Mouse (Mus musculus) brain, embryonic 14.5 days (tissue): ENCODE data around the gene Hist1h2bj. TPM values are rescaled to one million over a fixed set of nuclear protein-coding genes. Genes with fewer than 3 reads are reported as not detected.

Experiments
- DNase-seq: peaks from one replicate; pipeline ENCODE4 v3.0.0-alpha.2; 2011; ENCODE audit warnings: low read depth
- CTCF ChIP-seq: fragments of 200-500 bp; IDR thresholded peaks from 2 replicates; pipeline ENCODE4 v1.5.1; 2012; ENCODE audit warnings: inconsistent platforms, mild to moderate bottlenecking, moderate library complexity, borderline replicate concordance; ENCODE audit not compliant: insufficient read depth, insufficient read length; ENCODE audit errors: extremely low read depth
- POLR2A ChIP-seq: fragments of 200-500 bp; IDR thresholded peaks from 2 replicates; pipeline ENCODE4 v1.6.1; 2012; ENCODE audit warnings: mild to moderate bottlenecking, inconsistent platforms, borderline replicate concordance; ENCODE audit not compliant: poor library complexity, insufficient read depth, insufficient read length, severe bottlenecking; ENCODE audit errors: extremely low read depth
- polyA plus RNA-seq: library from polyadenylated mRNA; depleted of rRNA; stranded (reverse); fragments of >200 nt; gene quantifications from 2 replicates; pipeline ENCODE4 v1.2.3, GENCODE M21; 2012

Gene Hist1h2bj
- polyA plus RNA-seq, 1 experiment: 20.2 TPM

DNA sequence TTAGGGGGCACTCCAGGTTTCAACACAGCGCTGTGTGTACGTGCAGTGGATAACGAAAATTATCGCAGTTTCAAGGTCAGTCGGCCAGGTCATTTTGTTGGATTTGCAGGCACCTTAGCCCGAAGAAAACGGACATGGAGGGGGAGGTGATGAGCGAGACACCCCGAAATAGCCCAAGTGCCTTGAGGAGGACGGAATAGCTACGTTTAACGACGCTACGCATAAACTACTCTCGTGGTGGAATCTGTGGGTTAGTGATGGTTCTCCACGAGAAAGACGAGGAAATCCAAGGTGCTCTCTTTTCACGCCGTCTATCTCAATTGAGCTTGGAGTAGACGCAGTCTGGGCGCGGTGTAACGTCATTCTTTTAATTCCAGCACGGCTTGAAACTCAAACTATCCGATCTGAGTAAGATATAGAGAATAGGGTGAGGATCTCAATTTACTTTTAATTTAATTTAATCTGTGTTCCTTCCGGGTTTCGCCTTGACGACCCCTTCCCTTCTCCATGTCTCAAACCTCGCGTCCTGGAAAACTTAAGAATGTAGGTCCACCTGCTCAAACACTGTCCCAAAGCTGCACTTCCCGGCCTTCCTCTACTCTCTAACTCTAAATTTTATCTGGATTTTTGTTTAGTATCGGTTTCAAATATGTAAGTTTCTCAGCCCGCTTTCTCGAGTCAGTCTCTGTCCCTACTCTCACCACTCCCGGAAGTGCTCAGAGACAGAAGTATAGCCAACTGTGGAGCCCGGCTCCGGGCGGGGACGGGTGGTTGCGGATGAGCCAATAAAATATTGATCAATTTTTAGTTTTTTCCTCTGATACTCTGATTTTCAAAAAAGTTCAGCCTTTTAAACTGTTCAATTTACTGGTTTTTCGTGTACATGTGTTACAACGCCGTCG, 22.8 kb upstream of the Hist1h2bj start:
- TF ChIP-seq CTCF: no peak
- no peak for TF ChIP-seq POLR2A
- no peak for DNase-seq

DNA sequence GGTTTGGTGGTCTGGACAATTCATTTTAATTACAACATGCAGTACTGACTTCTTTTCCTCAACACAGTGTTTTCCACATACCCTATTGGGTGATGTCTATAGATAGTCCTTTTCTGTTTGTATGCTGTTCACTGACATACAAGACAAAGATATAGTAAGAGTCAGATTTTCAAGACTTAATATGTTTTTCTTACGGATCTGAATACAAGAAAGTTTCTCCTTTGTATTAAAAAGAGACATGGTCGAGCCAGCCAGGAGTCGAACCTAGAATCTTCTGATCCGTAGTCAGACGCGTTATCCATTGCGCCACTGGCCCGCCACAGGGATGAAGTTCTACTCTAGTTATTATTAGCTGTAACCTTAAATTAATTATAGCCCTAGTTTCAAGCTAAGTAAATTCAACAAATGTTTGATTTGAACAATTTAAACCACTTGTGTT, 22.1 kb upstream of the Hist1h2bj start:
- DNase-seq: peak; percentile 72

GRCm38 (mm10) chr13:22021581-22021980, 21.4 kb upstream of the Hist1h2bj start:
- peak; percentile 49 for DNase-seq
- TF ChIP-seq CTCF: no peak
- no peak for TF ChIP-seq POLR2A

More for the DNA sequence above, 22.1 kb upstream of the Hist1h2bj start:
- no peak for TF ChIP-seq CTCF
- TF ChIP-seq POLR2A: no peak

DNA sequence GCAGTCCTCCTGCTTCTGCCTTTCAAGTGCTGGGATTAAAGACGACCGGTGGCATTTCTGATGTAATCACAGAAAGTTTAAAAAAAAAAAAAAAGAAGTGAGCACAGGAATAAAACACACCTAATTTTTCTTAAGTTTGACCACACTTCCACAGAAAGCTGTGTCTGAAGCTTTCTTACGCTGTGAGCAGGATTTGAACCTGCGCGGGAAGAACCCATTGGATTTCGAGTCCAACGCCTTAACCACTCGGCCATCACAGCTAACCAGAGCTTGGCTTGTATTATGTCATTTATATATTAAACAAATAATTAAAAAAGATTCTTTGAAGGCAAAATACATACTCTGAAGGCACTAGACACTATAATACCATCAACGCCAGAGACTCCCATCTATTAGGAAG, 20.8 kb upstream of the Hist1h2bj start:
- no peak for TF ChIP-seq POLR2A
- TF ChIP-seq CTCF: no peak
- DNase-seq: peak; percentile 92

DNA sequence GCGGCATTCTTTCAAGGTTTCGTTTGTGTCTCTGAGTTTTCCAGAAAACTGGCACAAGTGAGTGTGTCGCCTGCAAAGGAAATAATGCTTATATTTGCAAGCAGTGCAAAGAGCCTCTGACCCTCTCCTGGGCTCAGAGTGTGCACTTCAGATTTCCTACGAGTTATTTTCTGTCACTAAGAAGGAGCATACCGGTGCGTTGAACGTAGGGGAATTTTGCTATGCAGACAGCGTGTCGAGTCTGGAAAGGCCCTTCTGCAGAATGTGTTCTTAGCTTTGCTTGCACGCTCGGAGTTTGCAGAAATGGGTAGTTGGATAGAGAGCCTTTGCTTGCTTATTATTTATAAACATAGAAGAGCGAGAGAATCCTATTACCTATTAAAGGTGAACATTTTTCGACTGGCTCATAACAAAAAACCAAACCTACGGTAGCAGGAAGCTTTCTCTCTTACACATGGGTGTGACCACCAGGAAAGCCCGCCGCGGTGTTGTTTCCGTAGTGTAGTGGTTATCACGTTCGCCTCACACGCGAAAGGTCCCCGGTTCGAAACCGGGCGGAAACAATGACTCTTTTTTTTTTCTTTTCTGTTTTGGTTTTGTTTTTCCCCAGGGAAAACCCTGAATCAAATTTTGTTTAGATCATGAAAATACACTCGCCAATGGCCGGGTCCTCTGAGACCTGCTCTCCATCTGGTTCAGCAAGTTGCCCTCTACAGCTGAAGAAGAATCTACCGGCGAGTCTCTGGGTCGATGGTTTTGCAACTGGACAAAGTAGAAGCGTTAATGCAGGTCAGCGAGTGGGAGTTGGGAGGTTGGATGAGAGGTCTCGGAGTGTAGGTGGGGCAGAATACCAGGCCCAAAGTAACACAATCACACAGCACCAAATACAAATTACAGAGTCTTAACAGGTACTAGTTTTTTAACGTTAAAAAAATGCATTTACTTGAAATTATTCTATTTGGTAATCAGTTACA, 16.7 kb upstream of the Hist1h2bj start:
- peak; percentile 91 for DNase-seq
- TF ChIP-seq CTCF: no peak
- no peak for TF ChIP-seq POLR2A

- TF ChIP-seq CTCF (peak; percentile 94), POLR2A (no peak)
- peak; percentile 95 for DNase-seq
Measured at GRCm38 (mm10) chr13:22028673-22029460, 14.1 kb upstream of the Hist1h2bj start.

GRCm38 (mm10) chr13:22029928-22030327, 13.1 kb upstream of the Hist1h2bj start:
- DNase-seq: no peak
- TF ChIP-seq CTCF (no peak), POLR2A (no peak)

DNA sequence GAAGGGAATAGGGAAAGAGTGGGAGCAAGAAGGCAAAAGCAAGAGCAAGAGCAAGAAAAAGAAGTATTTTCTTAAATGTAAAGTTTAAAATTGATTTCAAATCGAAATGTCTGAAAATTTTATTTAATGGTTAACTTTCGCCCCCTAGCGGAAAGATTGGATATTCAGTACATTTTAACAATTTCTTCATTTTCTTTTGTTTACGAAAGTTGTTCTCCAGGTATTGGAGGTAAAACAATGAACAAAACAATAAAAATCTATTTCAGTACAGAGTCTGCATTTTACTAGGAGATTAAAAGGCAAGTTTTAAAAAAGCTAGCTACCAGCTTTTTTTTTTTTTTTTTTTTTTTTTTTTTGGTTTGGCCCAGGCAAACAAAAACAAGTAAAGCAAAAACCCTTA, 12.5 kb upstream of the Hist1h2bj start:
- TF ChIP-seq CTCF: peak; percentile 34; the same call in 1 of the 2 replicates
- TF ChIP-seq POLR2A: no peak
- peak; percentile 72 for DNase-seq

DNA sequence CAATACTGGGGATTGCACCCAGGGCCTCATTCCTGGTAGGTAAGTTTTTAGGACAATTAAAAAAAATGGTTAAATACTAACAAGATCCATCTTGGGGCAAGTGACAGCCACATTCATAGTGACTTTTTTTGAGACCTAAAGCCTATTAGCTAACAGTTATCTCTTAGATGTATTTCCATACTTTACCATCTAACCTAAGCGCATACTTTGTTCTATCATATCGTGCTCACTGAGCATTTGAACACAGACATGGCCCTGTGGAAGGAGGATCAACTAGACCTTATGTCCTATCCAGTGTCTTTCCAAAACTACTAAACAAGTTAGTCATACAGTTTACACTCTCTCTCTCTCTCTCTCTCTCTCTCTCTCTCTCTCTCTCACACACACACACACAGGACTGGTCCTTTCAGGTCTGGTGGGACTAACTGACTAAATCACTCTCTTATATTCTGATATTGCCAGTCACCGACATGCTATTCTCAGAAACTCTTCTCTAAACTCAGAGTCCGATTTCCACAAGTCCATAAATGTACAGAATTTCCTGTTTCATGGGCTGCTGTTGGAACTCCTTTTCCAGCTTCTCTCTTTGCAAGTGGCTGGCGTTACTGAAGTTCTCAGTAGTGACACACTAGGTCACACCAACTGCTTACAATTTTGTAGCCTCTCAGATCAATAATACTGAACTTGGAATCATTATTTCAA, 9.1 kb upstream of the Hist1h2bj start:
- TF ChIP-seq POLR2A (no peak), CTCF (no peak)

More for the DNA sequence above, 9.1 kb upstream of the Hist1h2bj start:
- no peak for DNase-seq
